Mouse (Mus musculus): Measurements from ENCODE around the gene Ucp3. TPM values are rescaled to one million over a fixed set of nuclear protein-coding genes. Genes with fewer than 3 reads are reported as not detected.
"Not testable (repeated sequence)": the region's sequence is repeated elsewhere in the genome, so short reads cannot be mapped to it uniquely, and the experiment has no call there.

Ucp3 gene
- polyA plus RNA-seq, 1 experiment from 2014 or later, result not detected

DNA sequence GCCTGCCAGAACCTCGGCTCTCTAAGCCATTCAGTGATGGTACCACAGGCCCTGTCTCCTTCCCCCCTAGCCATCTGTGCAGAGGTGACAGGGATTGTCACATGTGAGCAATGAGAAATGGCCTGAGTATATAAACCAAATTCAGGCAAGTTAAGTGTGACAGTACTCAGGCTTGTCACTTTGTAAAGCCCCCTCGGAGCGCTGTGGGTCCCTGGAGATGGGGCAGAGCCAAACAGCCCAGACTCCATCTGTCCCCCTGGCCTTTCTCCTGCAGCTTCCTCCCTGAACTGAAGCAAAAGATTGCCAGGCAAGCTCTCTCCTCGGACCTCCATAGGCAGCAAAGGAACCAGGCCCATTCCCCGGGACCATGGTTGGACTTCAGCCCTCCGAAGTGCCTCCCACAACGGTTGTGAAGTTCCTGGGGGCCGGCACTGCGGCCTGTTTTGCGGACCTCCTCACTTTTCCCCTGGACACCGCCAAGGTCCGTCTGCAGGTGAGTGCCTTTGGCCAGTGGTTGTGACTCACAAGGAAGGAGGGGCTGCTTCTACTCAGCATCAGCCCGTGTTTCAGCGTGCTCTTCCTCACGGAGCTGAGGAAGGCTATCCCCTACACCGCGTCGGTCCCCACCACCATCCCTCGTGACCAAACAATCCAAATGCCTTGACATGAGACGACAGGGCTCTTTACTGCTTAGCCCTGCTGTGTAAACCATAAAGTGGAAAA, 6.5 kb downstream of the Ucp3 start:
- Histone ChIP-seq H3K9me3 (ENCODE audit: control insufficient read depth, low read length) (no peaks in the 10 kb centered on the region), H3K27ac (replicated peaks; ENCODE audit: low read depth, low read length) (no peak overlapping the region), H3K4me1 (ENCODE audit: control insufficient read depth, insufficient read depth, low read length) (no peaks in the 10 kb centered on the region), H3K36me3 (ENCODE audit: control insufficient read depth, insufficient read depth, low read length) (no peaks in the 10 kb centered on the region), H3K9ac (ENCODE audit: low read length) (no peak overlapping the region), H3K4me3 (ENCODE audit: low read depth, low read length) (no peak overlapping the region), H3K27me3 (ENCODE audit: control insufficient read depth, insufficient read depth, low read length) (no peaks in the 10 kb centered on the region), H3K4me2 (ENCODE audit: low read depth, severe bottlenecking) (no peak overlapping the region)
- ATAC-seq (ENCODE audit: insufficient number of reproducible peaks, low FRiP score, low TSS enrichment, low read depth) (no peak), DNase-seq (ENCODE audit: low spot score) (no peak)
- 80% methylated on average over 20 of the region's 20 CpGs for WGBS

DNA sequence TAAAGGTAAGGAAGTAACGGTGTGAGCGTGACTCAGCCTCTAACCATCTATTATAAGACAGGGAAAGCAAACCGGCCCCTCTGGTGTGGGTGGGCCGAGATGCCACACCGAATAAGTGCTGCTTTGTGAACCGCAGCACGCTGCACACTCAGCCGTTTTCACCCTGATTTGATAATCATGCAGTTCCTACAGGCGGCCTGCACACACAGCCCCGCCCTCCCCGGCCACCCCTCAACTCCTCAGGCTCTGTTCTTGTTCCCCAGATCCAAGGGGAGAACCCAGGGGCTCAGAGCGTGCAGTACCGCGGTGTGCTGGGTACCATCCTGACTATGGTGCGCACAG, 7.0 kb downstream of the Ucp3 start:
- Histone ChIP-seq H3K36me3 (ENCODE audit: control insufficient read depth, insufficient read depth, low read length) (no peaks in the 10 kb centered on the region), H3K9me3 (ENCODE audit: control insufficient read depth, low read length) (no peaks in the 10 kb centered on the region), H3K4me2 (ENCODE audit: low read depth, severe bottlenecking) (no peak overlapping the region), H3K9ac (ENCODE audit: low read length) (no peak overlapping the region), H3K27ac (replicated peaks; ENCODE audit: low read depth, low read length) (no peak overlapping the region), H3K4me3 (ENCODE audit: low read depth, low read length) (no peak overlapping the region), H3K27me3 (ENCODE audit: control insufficient read depth, insufficient read depth, low read length) (no peaks in the 10 kb centered on the region), H3K4me1 (ENCODE audit: control insufficient read depth, insufficient read depth, low read length) (no peaks in the 10 kb centered on the region)
- DNase-seq (ENCODE audit: low spot score) (no peak), ATAC-seq (ENCODE audit: insufficient number of reproducible peaks, low FRiP score, low TSS enrichment, low read depth) (no peak)
- 77% methylated on average over 15 of the region's 15 CpGs for WGBS

DNA sequence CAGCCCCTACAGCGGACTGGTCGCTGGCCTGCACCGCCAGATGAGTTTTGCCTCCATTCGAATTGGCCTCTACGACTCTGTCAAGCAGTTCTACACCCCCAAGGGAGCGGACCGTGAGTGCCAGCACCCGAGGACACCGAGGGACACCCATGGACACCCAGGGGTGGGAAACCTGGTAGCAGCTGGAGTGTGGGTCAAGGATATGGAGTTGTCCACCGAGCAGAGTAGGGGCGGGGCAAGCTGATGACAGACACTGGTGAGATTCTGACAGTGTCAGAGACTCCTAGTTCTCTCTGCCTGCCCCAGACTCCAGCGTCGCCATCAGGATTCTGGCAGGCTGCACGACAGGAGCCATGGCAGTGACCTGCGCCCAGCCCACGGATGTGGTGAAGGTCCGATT, 7.4 kb downstream of the Ucp3 start:
- Histone ChIP-seq H3K36me3 (ENCODE audit: control insufficient read depth, insufficient read depth, low read length) (no peaks in the 10 kb centered on the region), H3K9me3 (ENCODE audit: control insufficient read depth, low read length) (no peaks in the 10 kb centered on the region), H3K27ac (replicated peaks; ENCODE audit: low read depth, low read length) (no peak overlapping the region), H3K4me2 (ENCODE audit: low read depth, severe bottlenecking) (no peak overlapping the region), H3K4me1 (ENCODE audit: control insufficient read depth, insufficient read depth, low read length) (no peaks in the 10 kb centered on the region), H3K4me3 (ENCODE audit: low read depth, low read length) (no peak overlapping the region), H3K9ac (ENCODE audit: low read length) (no peak overlapping the region), H3K27me3 (ENCODE audit: control insufficient read depth, insufficient read depth, low read length) (no peaks in the 10 kb centered on the region)
- DNase-seq (ENCODE audit: low spot score), result no peak
- ATAC-seq (ENCODE audit: insufficient number of reproducible peaks, low FRiP score, low TSS enrichment, low read depth), result 0 out of 2 replicates have a peak, but pooled peaks have one; percentile 6
- WGBS, result 87% methylated on average over 17 of the region's 17 CpGs

DNA sequence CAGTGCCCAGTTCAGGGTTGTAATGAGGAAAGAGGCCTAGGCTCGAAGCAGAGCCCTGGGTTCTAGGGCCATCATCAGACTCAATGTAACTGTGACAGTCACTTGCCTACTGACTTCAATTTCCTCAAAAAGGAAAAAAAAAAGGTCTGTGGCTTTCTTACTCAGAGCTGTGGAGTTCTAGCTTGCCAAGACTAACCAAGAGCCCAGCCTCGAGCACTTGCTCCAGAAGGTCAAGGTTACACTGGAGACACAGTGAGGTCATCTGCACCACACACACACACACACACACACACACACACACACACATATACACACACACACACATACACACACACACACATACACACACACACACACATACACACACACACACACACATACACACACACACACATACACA, 9.3 kb downstream of the Ucp3 start:
- not testable (repeated sequence) for ATAC-seq (ENCODE audit: insufficient number of reproducible peaks, low FRiP score, low TSS enrichment, low read depth); H3K9me3 ChIP-seq (ENCODE audit: control insufficient read depth, low read length); H3K36me3 ChIP-seq (ENCODE audit: control insufficient read depth, insufficient read depth, low read length); DNase-seq (ENCODE audit: low spot score); H3K27me3 ChIP-seq (ENCODE audit: control insufficient read depth, insufficient read depth, low read length); H3K4me2 ChIP-seq (ENCODE audit: low read depth, severe bottlenecking); H3K4me1 ChIP-seq (ENCODE audit: control insufficient read depth, insufficient read depth, low read length); H3K4me3 ChIP-seq (ENCODE audit: low read depth, low read length); H3K27ac ChIP-seq (replicated peaks; ENCODE audit: low read depth, low read length); H3K9ac ChIP-seq (ENCODE audit: low read length)
- WGBS, result 78% methylated on average over 2 of the region's 2 CpGs

DNA sequence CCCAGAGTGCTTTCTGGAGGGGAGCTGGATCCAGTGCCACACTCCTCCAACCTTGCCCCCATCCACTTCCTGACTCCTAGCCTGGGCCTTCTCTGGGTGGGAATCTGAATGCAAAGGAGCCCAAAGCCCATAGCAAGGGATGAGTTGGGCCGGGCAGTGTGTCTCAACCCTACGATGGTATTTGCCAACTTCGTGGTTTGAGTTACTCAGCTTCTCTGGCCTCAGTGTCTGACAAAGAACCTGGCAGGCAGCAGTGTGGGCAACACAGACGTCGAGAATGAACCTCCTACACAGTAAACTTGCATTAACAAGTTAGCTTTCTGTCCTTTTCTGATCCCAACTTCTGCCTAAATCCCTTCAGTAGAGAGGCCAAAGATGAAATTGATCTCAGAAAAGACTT, 11.7 kb downstream of the Ucp3 start:
- no peaks in the 10 kb centered on the region for H3K9me3 ChIP-seq (ENCODE audit: control insufficient read depth, low read length)
- no peak for DNase-seq (ENCODE audit: low spot score)

DNA sequence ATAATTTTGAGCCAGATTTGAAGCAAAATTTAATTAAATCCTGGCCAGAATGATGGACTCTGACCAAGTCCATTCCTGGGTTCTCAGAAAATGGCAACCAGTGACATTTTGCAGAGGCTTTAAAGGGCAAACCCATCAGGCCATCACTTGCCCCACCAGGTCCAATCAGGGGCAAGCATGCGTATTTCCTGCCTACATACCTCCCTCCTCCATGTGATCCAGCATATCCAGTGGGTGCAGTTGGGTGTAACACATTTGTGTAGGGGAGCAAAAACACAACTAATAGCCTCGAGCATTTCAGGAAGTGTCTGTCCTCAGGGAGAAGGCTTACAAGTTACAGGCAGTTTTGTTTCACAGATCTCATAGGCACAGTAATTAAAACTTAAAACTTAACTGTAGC, 14.5 kb downstream of the Ucp3 start:
- H3K9me3 ChIP-seq (ENCODE audit: control insufficient read depth, low read length), result no peaks in the 10 kb centered on the region
- no peaks in the 10 kb centered on the region for H3K27me3 ChIP-seq (ENCODE audit: control insufficient read depth, insufficient read depth, low read length)
- no peak overlapping the region for H3K4me3 ChIP-seq (ENCODE audit: low read depth, low read length)
- H3K9ac ChIP-seq (ENCODE audit: low read length), result no peak overlapping the region
- H3K4me1 ChIP-seq (ENCODE audit: control insufficient read depth, insufficient read depth, low read length), result no peaks in the 10 kb centered on the region; the same call in 1 of the 2 replicates
- 72% methylated on average over 2 of the region's 2 CpGs for WGBS
- DNase-seq (ENCODE audit: low spot score), result no peak
- no peak overlapping the region for H3K4me2 ChIP-seq (ENCODE audit: low read depth, severe bottlenecking)
- ATAC-seq (ENCODE audit: insufficient number of reproducible peaks, low FRiP score, low TSS enrichment, low read depth), result no peak
- H3K36me3 ChIP-seq (ENCODE audit: control insufficient read depth, insufficient read depth, low read length), result no peaks in the 10 kb centered on the region
- H3K27ac ChIP-seq (replicated peaks; ENCODE audit: low read depth, low read length), result no peak overlapping the region

More for the DNA sequence above, 11.7 kb downstream of the Ucp3 start:
- no peak overlapping the region for H3K27ac ChIP-seq (replicated peaks; ENCODE audit: low read depth, low read length)
- no peak for ATAC-seq (ENCODE audit: insufficient number of reproducible peaks, low FRiP score, low TSS enrichment, low read depth)
- H3K27me3 ChIP-seq (ENCODE audit: control insufficient read depth, insufficient read depth, low read length), result no peaks in the 10 kb centered on the region
- H3K4me3 ChIP-seq (ENCODE audit: low read depth, low read length), result no peak overlapping the region
- H3K4me1 ChIP-seq (ENCODE audit: control insufficient read depth, insufficient read depth, low read length), result no peaks in the 10 kb centered on the region
- no peak overlapping the region for H3K9ac ChIP-seq (ENCODE audit: low read length)
- no peak overlapping the region for H3K4me2 ChIP-seq (ENCODE audit: low read depth, severe bottlenecking)
- WGBS, result 92% methylated on average over 5 of the region's 5 CpGs
- H3K36me3 ChIP-seq (ENCODE audit: control insufficient read depth, insufficient read depth, low read length), result no peaks in the 10 kb centered on the region

DNA sequence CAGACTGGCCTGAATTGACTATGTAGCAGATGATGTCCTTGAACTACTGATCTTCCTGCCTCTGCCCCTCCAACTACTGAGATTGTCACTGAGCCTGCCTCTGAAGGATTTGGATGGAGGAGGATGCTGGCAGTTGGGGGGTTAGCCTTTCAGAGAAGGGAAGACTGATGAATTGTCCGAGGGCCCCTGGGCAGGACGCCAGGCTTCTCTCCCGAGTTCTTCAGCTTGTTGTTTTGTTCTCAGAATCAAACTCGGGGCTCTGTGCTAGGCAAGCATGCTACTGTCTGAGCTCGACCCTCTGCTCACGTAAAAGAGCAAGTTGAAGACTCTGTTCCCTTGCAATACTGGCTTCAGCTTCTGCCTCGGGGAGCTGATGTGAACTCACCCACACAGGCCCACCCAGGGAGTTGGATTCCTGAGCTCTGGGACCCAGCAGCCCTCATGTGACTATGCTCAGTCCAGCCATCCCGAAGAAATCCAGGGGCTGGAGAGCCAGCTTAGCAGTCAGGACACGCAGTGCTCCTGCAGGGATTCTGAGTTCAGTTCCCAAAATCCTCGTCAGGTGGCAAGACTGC, 15.8 kb downstream of the Ucp3 start:
- H3K27ac ChIP-seq (replicated peaks; ENCODE audit: low read depth, low read length), result no peak overlapping the region
- ATAC-seq (ENCODE audit: insufficient number of reproducible peaks, low FRiP score, low TSS enrichment, low read depth) (no peak), DNase-seq (ENCODE audit: low spot score) (no peak)
- H3K4me2 ChIP-seq (ENCODE audit: low read depth, severe bottlenecking), result no peak overlapping the region
- H3K27me3 ChIP-seq (ENCODE audit: control insufficient read depth, insufficient read depth, low read length), result no peaks in the 10 kb centered on the region
- no peaks in the 10 kb centered on the region for H3K9me3 ChIP-seq (ENCODE audit: control insufficient read depth, low read length)
- no peak overlapping the region for H3K9ac ChIP-seq (ENCODE audit: low read length)
- no peaks in the 10 kb centered on the region for H3K36me3 ChIP-seq (ENCODE audit: control insufficient read depth, insufficient read depth, low read length)
- no peak overlapping the region for H3K4me3 ChIP-seq (ENCODE audit: low read depth, low read length)
- WGBS, result 58% methylated on average over 10 of the region's 10 CpGs
- peaks cover 6% of the 10 kb centered on the region; the same call in 1 of the 2 replicates for H3K4me1 ChIP-seq (ENCODE audit: control insufficient read depth, insufficient read depth, low read length)

DNA sequence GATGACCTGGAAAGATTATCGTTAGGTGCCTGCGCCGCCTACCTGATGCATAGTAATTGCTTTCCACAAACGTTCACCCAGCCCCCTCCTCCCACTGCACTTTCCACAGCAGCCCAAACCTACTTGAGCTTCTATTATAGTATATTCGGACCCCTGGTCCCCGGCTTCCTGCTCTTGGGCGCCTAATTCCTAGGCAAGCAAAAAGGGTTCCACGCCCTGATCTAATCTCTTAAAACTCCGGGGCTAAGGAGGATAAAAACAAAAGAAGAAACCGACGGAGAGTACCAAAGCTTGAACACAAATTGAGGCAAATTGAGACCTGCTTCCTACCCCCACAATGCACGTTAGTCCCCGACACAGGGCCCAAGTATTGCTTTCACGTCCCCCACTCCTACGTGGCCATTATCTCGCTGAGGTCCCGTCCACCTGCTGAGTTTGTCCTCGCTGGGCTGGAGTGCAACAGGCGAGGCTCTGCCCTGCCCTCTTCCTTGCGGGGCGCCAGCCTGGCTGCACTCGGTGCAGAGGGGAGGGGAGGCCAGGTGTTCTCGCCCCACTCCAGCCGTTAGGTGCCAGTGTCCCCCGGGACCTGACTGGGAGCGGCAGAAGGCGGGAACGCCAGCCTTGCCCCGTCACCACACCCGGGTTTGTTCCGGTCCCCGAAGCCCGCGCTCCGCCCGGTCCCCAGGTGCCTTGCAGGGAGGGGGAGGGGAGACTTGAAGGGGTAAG, 19.8 kb downstream of the Ucp3 start:
- Histone ChIP-seq H3K4me1 (ENCODE audit: control insufficient read depth, insufficient read depth, low read length) (peaks cover 35% of the 10 kb centered on the region), H3K27ac (replicated peaks; ENCODE audit: low read depth, low read length) (no peak overlapping the region), H3K4me2 (ENCODE audit: low read depth, severe bottlenecking) (peak overlapping the region; percentile 87), H3K27me3 (ENCODE audit: control insufficient read depth, insufficient read depth, low read length) (no peaks in the 10 kb centered on the region), H3K4me3 (ENCODE audit: low read depth, low read length) (peak overlapping the region; percentile 45), H3K36me3 (ENCODE audit: control insufficient read depth, insufficient read depth, low read length) (peaks cover 7% of the 10 kb centered on the region; the same call in 1 of the 2 replicates), H3K9me3 (ENCODE audit: control insufficient read depth, low read length) (no peaks in the 10 kb centered on the region), H3K9ac (ENCODE audit: low read length) (peak overlapping the region; percentile 60)
- DNase-seq (ENCODE audit: low spot score) (peak; percentile 39), ATAC-seq (ENCODE audit: insufficient number of reproducible peaks, low FRiP score, low TSS enrichment, low read depth) (no peak; the same call in 1 of the 2 replicates)
- WGBS, result 2% methylated on average over 36 of the region's 36 CpGs

All from limb, embryonic 11.5 days (tissue).